Mouse (Mus musculus) left cerebral cortex, postnatal 10 days (tissue): ENCODE data around the gene Trim14. TPM values are rescaled to one million over a fixed set of nuclear protein-coding genes. Genes with fewer than 3 reads are reported as not detected.

Experiments used
- DNase-seq, 2 experiments: peaks; one replicate each; pipeline ENCODE4 v3.0.0; 2021 to 2022; ENCODE audit warnings: low spot score in 2 of 2, mixed read lengths in 1 of 2; ENCODE audit errors: extremely low spot score in 1 of 2
- intact Hi-C: fragments of 180-260 bp; cut with DNase I; formaldehyde crosslinking; loops from one replicate; pipeline ENCODE4 v1.15.1; 2025
- total RNA-seq, 2 experiments: library from RNA; stranded (reverse); gene quantifications; 2 replicates each; pipeline ENCODE4 v1.2.3; 2021

The Trim14 gene
- total RNA-seq, 2 experiments from 2014 or later = 1.2 to 1.4 TPM

DNA sequence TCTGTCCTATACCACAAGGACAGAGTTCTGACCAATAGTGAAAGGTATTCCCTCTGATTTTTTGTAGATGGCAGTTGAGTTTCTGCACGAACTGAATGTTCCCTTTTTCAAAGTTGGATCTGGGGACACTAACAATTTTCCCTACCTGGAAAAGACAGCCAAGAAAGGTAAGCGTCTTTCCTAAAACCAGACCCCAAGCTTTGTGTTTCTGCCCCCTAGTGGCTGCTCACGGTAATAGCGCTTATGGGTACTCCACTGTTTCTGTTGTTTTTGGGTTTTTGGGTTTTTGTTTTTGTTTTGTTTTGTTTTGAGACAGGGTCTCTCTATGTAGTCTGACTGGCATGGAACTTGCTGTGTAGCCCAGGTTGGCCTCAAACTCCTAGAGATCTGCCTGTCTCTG is 37.0 kb downstream of the Trim14 start:
- intact Hi-C loops = no loop called here
- DNase-seq = no peak

DNA sequence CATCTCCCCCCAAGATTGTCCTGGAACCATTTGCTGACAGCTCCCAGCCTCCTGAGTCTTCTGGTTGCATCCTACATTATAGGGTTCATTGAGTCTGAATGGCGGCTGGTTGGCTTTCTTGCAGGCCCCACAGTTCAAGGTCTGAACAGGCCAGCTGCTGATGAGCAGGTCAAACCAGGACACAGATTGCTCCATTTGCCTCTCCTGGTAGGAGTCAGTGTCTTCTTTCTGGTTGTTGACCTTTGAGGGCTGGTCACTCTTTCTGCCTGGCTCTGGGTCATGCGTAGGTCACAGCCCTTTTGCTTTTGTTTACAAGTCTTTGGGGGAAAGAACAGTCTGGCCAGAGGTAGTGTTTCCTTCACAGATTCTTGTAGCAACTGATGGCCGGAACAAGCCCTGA is 37.4 kb downstream of the Trim14 start:
- no peak for DNase-seq
- intact Hi-C loops = no loop called here

DNA sequence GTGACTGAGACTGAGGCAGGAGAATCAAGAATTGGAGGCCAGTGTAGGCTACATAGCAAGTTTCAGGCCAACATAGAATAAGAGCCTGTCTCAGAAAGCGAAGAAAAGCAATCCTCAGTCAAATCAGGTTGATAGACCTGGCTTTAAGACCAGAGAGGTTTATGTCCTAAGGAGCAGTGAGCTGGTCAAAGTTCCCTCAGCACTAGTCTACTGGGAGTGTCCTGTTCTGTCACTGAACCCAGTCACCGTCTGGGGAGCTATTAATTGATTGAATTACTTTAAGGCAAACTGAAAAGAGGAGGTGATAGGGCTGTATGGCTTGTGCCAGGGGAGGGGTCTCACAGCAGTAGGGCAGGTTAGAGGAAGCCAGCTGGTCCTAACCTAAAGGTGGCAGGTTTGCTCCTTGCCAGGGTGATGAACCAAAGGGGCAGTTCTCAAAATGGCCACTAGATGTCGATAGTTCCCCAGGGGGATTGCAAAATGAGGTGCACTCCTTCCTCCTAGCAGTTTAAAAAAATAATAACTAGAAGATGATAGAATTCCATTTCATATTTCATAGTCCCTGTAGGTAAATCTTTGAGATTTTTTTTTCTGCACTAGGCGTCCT is 38.6 kb downstream of the Trim14 start:
- intact Hi-C loops = no loop called here
- peak in 1 of 2 experiments; percentile 67 for DNase-seq

DNA sequence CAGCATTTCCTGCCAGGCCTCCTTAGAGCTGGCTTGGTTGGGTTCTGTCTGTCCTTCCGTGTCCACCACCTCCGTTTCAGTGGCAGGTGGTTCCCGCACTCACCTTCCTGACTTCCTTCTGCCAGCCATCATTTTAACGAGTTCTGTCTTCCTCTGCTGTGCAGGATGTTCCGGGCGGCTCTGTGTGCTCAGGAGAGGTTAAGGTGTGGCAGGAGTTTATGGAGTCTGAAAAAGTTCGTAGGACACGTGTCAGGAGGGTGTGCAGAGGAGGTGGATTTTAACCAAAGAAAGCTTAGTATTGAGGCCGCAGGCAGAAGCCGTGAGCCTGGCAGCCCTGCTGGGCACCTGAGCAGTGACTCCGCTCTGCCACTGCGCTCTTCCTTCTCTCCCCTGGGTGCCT is 40.4 kb downstream of the Trim14 start:
- intact Hi-C loops = no loop called here
- no peak for DNase-seq

DNA sequence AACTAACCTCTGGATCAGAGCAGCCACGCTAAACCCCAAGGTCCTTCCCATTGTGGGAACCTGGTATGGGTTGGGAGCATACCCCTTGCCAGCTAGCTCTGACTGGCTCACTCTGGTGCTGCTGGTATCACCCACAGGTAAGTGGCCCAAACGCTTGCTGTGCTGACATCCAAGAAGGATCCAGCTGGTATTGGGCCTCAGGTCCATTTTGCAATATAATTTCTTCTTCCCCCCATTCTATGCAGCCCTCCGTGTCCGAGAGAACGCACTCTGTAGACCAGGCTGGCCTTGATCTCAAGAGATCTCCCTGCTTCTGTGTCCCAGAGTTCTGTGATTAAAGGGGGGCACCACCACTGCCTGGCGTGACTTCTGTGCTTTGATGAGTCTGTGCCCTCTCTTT is 42.9 kb downstream of the Trim14 start:
- no peak for DNase-seq
- intact Hi-C loops = no loop called here

DNA sequence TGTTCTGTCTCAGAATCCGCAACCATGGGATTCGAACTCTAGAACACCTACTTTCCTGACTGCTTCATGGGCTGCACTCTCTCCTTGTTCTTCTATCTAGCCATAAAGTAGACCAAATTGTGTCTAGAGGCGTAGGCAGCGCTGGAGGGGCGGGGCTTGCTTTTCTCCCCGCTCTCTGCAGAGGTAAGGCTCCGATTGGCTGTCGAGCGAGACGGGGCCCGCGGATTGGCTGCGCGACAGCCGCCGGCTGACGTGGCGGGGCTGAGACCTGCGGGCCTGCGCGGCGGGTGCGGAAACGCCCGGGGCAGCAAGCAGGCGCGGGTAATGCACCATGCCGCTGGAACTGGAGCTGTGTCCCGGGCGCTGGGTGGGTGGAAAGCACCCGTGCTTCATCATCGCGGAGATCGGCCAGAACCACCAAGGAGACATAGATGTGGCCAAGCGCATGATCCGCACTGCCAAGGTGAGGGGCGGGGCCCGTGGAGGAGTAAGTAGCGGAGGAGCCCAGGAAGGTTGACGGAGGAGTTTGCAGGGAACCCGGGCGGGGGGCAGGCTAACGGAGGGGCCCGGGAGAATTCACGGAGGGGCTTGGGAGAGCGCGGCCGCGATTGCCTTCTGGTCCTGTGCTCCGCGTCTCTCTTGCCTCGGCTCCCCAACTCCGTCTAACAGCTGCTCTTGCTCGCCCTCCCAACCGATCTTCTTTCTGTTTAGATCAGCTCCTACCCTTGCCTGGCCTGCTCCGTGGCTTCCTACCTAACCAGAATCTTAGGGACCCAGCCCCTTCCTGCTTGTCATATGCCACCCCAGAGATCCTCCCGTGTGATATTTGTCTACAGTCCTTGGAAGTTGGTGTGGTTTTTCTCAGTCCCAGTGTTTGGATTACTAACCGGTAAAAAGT is 46.7 kb downstream of the Trim14 start, which contains the start of gene Nans:
Gene Nans (plus strand): TSS at position 221 of the 898 bp plus-strand sequence.
- intact Hi-C loops = no loop called here
- DNase-seq = peak; percentile 92 to 97

DNA sequence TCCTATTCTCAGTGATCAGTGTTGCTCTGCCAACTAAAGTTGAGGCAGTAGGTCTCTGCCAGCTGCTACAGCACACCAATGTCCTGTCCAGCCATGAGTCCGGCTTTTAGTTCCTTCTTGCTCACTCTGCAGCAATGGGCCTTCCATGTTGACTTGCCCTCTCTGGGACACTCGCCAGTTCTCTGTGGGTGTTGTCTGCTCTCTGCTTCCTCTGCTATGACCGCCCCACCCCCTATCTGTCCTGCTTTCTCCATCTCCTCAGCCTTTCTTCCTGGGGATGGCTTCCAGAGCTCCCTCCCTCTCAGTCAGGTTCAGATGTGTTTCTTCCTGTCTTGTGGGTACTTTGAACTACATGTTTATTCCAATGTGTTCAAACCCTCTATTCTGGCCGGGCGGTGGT is 48.6 kb downstream of the Trim14 start:
- DNase-seq = peak; percentile 57 to 93
- intact Hi-C loops = no loop called here

DNA sequence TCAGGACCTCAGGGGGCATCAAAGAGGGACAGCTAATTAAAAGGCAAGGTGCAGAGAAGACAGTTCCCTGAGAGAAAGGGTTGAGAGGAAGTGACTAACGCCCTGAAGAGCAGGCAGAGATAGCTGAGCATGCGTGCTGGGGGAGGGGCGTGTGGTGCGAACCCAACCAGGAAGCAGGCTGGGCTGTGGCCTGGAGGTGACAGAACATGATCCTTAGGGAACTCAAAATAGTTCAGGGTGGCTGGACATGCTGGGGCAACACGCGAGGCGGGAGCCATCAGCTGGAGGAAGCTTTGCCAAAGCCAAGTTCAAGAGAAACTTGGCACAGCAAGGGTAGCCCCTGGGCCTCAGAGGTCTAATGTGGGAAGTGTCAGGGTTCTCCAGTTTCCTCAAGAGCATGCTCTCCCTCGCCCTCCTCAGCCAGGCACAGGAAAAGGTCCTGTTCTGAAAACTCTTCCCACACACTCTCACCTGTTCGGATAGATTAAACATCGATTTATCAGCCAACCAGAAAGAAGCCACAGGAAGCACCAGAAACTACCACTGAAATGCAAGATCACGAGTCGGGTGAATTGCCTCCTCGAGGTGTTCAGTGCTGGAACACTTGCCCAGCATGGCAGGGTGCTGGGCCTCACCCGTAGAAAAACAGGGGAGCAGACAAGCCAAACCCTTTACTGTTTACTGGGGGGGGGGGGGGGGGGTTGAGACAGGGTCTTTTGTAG is 50.1 kb downstream of the Trim14 start:
- intact Hi-C loops = no loop called here
- DNase-seq = peak; percentile 45 to 87

DNA sequence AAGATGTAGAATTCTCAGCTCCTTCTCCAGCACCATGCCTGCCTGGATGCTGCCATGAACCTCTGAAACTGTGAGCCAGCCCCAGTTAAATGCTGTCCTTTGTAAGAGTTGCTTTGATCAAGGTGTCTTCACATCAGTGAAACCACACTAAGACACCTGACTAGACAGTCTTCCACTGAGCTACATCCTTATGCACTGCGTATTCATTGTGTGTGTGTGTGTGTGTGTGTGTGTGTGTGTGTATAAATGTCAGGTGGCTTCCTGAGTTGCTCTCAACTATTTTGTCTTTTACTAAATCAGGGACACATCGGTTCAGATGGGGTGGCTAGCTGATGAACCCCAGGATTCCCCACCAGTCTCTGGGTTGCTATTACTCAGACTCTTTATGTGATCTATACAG is 56.9 kb downstream of the Trim14 start:
- intact Hi-C loops = no loop called here
- no peak for DNase-seq

DNA sequence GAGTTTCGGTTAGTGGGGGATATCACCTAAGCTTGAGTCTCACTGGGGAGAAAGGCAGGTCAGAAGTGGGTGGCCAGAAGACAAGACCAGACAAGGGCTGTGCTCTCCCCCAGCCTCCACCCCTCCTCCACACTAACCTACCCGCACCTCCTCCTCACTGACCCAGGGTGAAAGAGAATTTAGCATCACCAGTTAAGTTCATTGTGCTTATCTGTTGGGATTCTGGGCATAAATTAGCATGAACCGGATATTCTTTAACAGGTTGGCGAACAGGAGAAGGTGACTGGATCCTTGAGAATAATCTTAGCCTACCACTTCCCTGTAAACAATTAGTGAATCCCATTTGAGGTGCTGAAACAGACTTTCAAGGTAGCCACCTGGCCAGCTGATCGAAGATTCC is 60.8 kb downstream of the Trim14 start:
- no peak for DNase-seq
- intact Hi-C loops = no loop called here

DNA sequence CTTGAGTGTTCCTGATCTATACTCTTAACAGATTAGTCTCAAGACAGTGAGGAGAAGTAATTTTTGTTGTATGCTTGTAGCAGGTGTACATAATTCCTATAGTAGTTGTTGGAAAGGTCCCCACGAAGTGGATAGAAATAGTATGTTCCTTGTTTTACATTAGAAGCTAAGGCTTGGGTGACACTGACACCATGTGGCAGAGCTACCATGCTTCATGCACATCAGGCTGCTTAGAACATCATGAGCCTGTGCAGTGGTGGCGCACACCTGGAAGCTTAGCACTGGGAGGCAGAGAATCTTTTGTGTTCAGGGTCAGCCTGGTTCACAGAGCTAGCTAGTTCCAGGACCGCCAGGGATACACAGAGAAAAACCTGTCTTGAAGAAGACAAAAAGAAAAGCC is 70.2 kb downstream of the Trim14 start:
- DNase-seq = no peak
- intact Hi-C loops = no loop called here

DNA sequence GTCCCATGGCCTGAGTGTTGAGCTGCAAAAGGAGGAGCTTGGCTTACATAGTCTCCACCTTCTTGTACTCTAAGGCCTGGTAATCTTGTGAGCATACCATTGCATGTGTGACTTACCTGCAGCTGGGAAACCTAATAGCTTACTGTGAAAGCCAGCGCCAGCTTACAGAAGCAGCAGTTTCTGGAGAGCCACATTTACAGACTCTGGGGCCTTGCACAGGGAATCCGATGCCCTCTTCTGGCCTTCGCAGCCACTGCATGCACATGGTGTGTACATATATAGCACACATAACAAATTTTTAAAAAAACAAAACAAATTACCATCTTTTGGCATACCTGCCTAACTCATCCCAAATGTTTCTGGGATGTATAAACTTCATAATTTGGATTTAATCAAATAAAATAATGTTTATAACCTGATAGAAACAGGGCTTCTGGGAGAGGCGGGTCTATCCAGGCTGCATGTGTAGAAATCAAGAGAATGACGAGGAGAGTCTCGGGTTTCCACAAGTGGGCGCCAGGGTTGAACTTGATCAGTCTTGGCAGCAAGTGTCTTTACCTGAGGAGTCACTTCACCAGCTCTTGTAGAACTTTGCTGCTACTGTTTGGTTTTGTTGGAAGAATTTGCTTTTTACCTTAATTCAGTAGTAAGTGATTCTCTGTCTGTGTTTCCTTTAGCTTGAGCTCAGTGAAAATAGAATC is 72.7 kb downstream of the Trim14 start:
- DNase-seq = peak in 1 of 2 experiments; percentile 38
- intact Hi-C loops = loop anchor here (5.0 kb wide), 1 partner anchor 261 kb away; no protein-coding TSS in a partner anchor

DNA sequence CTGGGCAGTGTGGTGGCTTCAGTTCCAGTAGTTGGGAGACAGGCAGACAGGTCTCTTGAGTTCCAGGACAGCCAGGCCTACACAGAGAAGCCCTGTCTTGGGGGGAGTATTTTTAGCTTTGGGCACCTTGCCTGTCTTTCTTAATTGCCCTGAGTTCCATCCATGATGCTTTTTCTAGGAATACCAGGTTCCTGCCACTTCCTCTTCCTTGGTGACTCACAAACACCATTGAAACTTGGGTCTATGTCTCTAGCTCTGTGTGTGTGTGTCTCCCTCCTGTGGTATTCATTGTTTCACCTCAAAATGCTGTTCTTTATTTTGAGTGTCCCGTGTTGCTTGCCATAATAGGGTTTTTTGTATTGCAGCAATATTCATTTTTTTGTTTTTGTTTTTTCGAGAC is 77.5 kb downstream of the Trim14 start:
- DNase-seq = no peak
- intact Hi-C loops = no loop called here

DNA sequence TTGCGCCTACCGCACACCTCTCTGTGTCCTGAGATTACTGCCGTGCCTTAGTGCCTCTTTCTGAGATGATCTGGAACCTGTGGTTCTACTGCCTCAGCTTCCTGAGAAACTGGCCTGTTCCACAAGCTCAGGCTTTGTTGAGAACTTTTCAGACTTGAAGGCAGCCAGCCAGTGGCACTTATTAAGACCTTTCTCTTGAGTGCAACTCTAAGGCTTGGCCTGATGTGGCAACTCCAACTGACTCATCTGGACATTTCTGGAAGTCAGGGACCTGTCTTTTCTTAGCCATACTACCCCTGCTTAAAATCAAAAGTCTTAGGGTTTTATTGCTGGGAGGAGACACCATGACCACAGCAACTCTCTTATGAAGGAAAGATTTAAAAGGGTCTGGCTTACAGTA is 78.8 kb downstream of the Trim14 start:
- no peak for DNase-seq
- intact Hi-C loops = no loop called here

DNA sequence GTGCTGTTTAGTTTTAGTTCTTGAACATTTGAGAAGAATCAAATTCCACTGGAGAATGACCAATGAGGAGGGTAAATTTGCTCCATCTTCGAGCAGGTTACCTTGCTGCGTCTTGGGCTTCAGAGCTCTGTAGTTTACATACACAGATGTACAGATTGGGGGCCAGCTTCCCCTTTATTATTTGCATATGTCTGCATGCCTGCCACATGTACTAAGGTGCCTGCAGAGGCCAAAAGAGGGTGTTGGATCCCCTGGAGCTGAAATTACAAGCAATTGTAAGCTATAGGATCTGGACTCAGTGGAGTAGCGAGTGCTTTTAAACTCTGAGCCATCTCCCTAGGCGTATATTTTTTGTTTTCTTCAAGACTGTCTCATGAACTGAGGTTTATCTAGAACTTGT is 79.2 kb downstream of the Trim14 start:
- DNase-seq = no peak
- intact Hi-C loops = no loop called here

DNA sequence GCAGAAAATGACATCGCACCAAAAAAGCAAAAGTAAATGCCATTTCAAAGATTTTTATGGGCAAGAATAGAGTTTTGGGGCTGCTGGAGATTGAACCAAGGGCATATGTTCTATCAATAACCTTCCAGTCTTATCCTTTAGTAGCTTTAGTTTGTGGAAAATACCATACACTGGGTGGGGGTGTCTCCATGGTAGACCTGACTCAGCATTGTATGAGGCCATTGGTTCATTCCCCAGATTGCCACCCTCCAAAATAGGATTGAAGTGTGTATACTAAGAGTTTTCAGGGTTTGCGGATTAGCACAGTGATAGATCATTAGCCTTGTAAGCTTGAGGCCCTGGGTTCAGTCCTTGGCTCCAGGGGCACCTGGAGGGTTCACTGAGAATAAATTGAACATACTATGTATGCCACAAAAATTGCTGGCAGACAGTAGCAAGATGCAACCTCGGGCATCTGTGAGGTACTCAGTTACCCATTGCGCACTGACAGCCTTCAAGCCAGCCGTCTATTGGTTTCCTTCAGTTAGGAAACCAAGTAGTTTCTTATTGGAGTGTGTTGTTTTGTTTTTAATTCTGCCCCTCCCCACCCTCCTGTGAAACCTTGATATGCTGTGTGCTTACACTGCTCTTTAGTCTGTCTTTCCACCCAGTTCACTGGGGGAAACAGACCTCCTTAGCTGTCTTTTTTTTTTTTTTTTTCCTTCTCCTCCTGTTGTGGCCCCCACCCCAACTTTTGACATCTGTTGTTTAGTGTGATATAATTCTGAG is 81.7 kb downstream of the Trim14 start:
- no peak for DNase-seq
- intact Hi-C loops = loop anchor here (5.0 kb wide), 1 partner anchor 62 kb away; no protein-coding TSS in a partner anchor

DNA sequence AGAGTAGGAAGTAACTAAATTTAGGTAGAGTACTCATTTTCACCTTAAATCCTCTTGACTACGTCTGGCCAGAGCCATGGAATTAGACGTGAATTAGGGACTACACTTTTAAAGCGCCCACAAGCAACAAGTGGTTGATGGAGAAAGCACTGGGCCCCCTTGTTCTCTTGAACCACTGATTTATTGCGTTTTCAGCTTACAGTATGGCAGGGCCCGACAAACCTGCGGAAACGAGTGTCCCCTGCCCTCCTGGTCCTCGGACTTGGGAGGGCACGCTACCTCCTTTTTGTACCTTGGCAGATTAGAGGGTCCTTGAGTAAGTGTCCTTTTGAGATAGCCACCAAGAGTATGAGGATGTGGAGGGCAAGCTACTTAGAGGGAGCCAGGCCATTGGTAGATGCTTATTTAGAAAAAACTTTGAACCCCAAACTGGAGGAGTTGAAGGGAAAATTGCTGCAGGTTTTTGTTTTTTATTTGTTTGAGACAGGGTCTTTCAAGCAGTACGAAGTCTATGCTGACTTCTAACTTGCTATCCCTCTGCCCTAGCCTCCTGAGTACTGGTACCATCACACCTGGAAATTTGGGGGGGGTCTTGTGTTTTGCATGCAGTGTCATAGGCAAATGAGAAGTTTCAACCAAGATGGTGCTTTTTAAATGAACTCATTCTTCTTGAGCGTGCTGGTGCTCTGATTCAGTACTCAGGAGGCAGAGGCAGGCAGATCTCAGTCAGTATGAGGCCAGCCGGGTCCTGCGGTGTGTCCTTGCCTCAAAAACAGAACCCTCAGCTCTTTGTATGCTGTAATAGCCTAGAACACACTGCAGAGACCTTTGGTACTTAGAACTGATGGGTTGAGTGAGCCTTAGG is 82.9 kb downstream of the Trim14 start:
- DNase-seq = no peak
- intact Hi-C loops = loop anchor here (5.0 kb wide), 1 partner anchor 61 kb away; no protein-coding TSS in a partner anchor
